Mouse (Mus musculus): Measurements from ENCODE around the gene Palb2. TPM values are rescaled to one million over a fixed set of nuclear protein-coding genes. Genes with fewer than 3 reads are reported as not detected.
"Not testable (repeated sequence)": the region's sequence is repeated elsewhere in the genome, so short reads cannot be mapped to it uniquely, and the experiment has no call there.

Gene Palb2
- polyA plus RNA-seq, 1 experiment from 2014 or later, result 20.5 TPM

GRCm38 (mm10) chr7:122138190-122138589, 5.4 kb upstream of the Palb2 start:
- 93% methylated on average over 5 of the region's 5 CpGs for WGBS
- peaks cover 87% of the 10 kb centered on the region for H3K36me3 ChIP-seq

GRCm38 (mm10) chr7:122137071-122137470, 4.3 kb upstream of the Palb2 start:
- Histone ChIP-seq H3K9ac (no peak overlapping the region), H3K27me3 (no peaks in the 10 kb centered on the region), H3K9me3 (replicated peaks) (no peaks in the 10 kb centered on the region), H3K36me3 (peaks cover 77% of the 10 kb centered on the region), H3K4me1 (peaks cover 10% of the 10 kb centered on the region), H3K27ac (no peak overlapping the region), H3K4me2 (no peak overlapping the region), H3K4me3 (replicated peaks) (no peak overlapping the region)
- no peak for ATAC-seq (replicated peaks; ENCODE audit: low FRiP score)

More at GRCm38 (mm10) chr7:122138190-122138589, 5.4 kb upstream of the Palb2 start:
- Histone ChIP-seq H3K4me1 (peaks cover 7% of the 10 kb centered on the region), H3K27ac (no peak overlapping the region), H3K27me3 (no peaks in the 10 kb centered on the region), H3K9me3 (replicated peaks) (no peaks in the 10 kb centered on the region), H3K4me3 (replicated peaks) (no peak overlapping the region), H3K4me2 (no peak overlapping the region), H3K9ac (no peak overlapping the region)
- no peak for ATAC-seq (replicated peaks; ENCODE audit: low FRiP score)

GRCm38 (mm10) chr7:122135070-122135469, 2.3 kb upstream of the Palb2 start:
- 75% methylated on average over 10 of the region's 10 CpGs for WGBS
- Histone ChIP-seq H3K9me3 (replicated peaks) (no peaks in the 10 kb centered on the region), H3K27me3 (no peaks in the 10 kb centered on the region), H3K4me3 (replicated peaks) (no peak overlapping the region), H3K9ac (no peak overlapping the region), H3K27ac (no peak overlapping the region), H3K4me2 (no peak overlapping the region), H3K36me3 (peaks cover 57% of the 10 kb centered on the region), H3K4me1 (peaks cover 18% of the 10 kb centered on the region)
- ATAC-seq (replicated peaks; ENCODE audit: low FRiP score), result no peak

GRCm38 (mm10) chr7:122133338-122133625, 497 bp upstream of the Palb2 start:
- peaks cover 52% of the 10 kb centered on the region for H3K36me3 ChIP-seq
- no peaks in the 10 kb centered on the region for H3K27me3 ChIP-seq
- peak overlapping the region; percentile 74 for H3K4me2 ChIP-seq
- H3K4me3 ChIP-seq (replicated peaks), result peak overlapping the region; percentile 88
- peak overlapping the region; percentile 73 for H3K27ac ChIP-seq
- 16% methylated on average over 8 of the region's 8 CpGs for WGBS
- H3K4me1 ChIP-seq, result peaks cover 18% of the 10 kb centered on the region
- peak overlapping the region; percentile 80 for H3K9ac ChIP-seq
- H3K9me3 ChIP-seq (replicated peaks), result no peaks in the 10 kb centered on the region
- no peak for ATAC-seq (replicated peaks; ENCODE audit: low FRiP score)

GRCm38 (mm10) chr7:122131834-122132233, 951 bp downstream of the Palb2 start:
- ATAC-seq (replicated peaks; ENCODE audit: low FRiP score), result no peak

GRCm38 (mm10) chr7:122126946-122127345, 5.8 kb downstream of the Palb2 start:
- H3K9ac ChIP-seq, result no peak overlapping the region
- no peaks in the 10 kb centered on the region for H3K27me3 ChIP-seq
- H3K4me3 ChIP-seq (replicated peaks), result no peak overlapping the region
- H3K4me1 ChIP-seq, result peaks cover 8% of the 10 kb centered on the region
- no peak overlapping the region for H3K4me2 ChIP-seq
- no peak overlapping the region for H3K27ac ChIP-seq
- no peak for ATAC-seq (replicated peaks; ENCODE audit: low FRiP score)
- H3K36me3 ChIP-seq, result peaks cover 71% of the 10 kb centered on the region
- no peaks in the 10 kb centered on the region for H3K9me3 ChIP-seq (replicated peaks)
- 94% methylated on average over 11 of the region's 11 CpGs for WGBS

More at GRCm38 (mm10) chr7:122131834-122132233, 951 bp downstream of the Palb2 start:
- peak overlapping the region; percentile 74 for H3K4me2 ChIP-seq
- no peak overlapping the region for H3K27ac ChIP-seq
- H3K9me3 ChIP-seq (replicated peaks), result no peaks in the 10 kb centered on the region
- peak overlapping the region; percentile 88 for H3K4me3 ChIP-seq (replicated peaks)
- H3K4me1 ChIP-seq, result peaks cover 18% of the 10 kb centered on the region
- no peaks in the 10 kb centered on the region for H3K27me3 ChIP-seq
- peak overlapping the region; percentile 80 for H3K9ac ChIP-seq
- H3K36me3 ChIP-seq, result peaks cover 53% of the 10 kb centered on the region

GRCm38 (mm10) chr7:122125636-122126035, 7.1 kb downstream of the Palb2 start:
- no peaks in the 10 kb centered on the region for H3K27me3 ChIP-seq
- no peak overlapping the region for H3K27ac ChIP-seq
- no peaks in the 10 kb centered on the region for H3K9me3 ChIP-seq (replicated peaks)
- 73% methylated on average over 8 of the region's 8 CpGs for WGBS
- no peaks in the 10 kb centered on the region for H3K4me1 ChIP-seq
- ATAC-seq (replicated peaks; ENCODE audit: low FRiP score), result no peak
- H3K9ac ChIP-seq, result no peak overlapping the region
- H3K36me3 ChIP-seq, result peaks cover 82% of the 10 kb centered on the region
- H3K4me3 ChIP-seq (replicated peaks), result no peak overlapping the region
- H3K4me2 ChIP-seq, result no peak overlapping the region

GRCm38 (mm10) chr7:122123518-122123917, 9.3 kb downstream of the Palb2 start:
- Histone ChIP-seq H3K9ac (no peak overlapping the region), H3K4me3 (replicated peaks) (no peak overlapping the region), H3K36me3 (peaks cover 87% of the 10 kb centered on the region), H3K9me3 (replicated peaks) (no peaks in the 10 kb centered on the region), H3K27ac (no peak overlapping the region), H3K27me3 (no peaks in the 10 kb centered on the region), H3K4me2 (no peak overlapping the region), H3K4me1 (no peaks in the 10 kb centered on the region)
- ATAC-seq (replicated peaks; ENCODE audit: low FRiP score), result no peak
- 90% methylated on average over 4 of the region's 4 CpGs for WGBS

GRCm38 (mm10) chr7:122108206-122108605, 24.6 kb downstream of the Palb2 start:
- WGBS, result 86% methylated on average over 6 of the region's 6 CpGs

GRCm38 (mm10) chr7:122101747-122102244, 31.0 kb downstream of the Palb2 start, which contains the start of gene Ndufab1:
Gene Ndufab1, minus strand, starts transcription at chr7:122101886.
- peak within 1 kb of the TSS; percentile 75 for H3K4me2 ChIP-seq
- WGBS, result under 1% methylated on average over 34 of the region's 43 CpGs
- H3K4me1 ChIP-seq, result peaks cover 23% of the 10 kb centered on the region
- H3K4me3 ChIP-seq (replicated peaks), result peak within 1 kb of the TSS; percentile 72
- ATAC-seq (replicated peaks; ENCODE audit: low FRiP score), result peak; percentile 99
- peak within 1 kb of the TSS; percentile 67 for H3K27ac ChIP-seq
- no peaks in the 10 kb centered on the region for H3K9me3 ChIP-seq (replicated peaks)
- peak within 1 kb of the TSS; percentile 86 for H3K9ac ChIP-seq
- H3K27me3 ChIP-seq, result no peaks in the 10 kb centered on the region
- H3K36me3 ChIP-seq, result peaks cover 24% of the 10 kb centered on the region

More at GRCm38 (mm10) chr7:122108206-122108605, 24.6 kb downstream of the Palb2 start:
- H3K36me3 ChIP-seq, result peaks cover 44% of the 10 kb centered on the region
- no peak for ATAC-seq (replicated peaks; ENCODE audit: low FRiP score)
- H3K9me3 ChIP-seq (replicated peaks), result no peaks in the 10 kb centered on the region
- H3K4me2 ChIP-seq, result no peak overlapping the region
- H3K4me1 ChIP-seq, result no peaks in the 10 kb centered on the region
- no peak overlapping the region for H3K9ac ChIP-seq
- no peak overlapping the region for H3K4me3 ChIP-seq (replicated peaks)
- H3K27ac ChIP-seq, result no peak overlapping the region
- no peaks in the 10 kb centered on the region for H3K27me3 ChIP-seq

- peak overlapping the region; percentile 72 for H3K4me3 ChIP-seq (replicated peaks)
- H3K27ac ChIP-seq, result peak overlapping the region; percentile 67
- H3K27me3 ChIP-seq; H3K9me3 ChIP-seq (replicated peaks): not testable (repeated sequence)
- peaks cover 23% of the 10 kb centered on the region for H3K4me1 ChIP-seq
- peak; percentile 82 for ATAC-seq (replicated peaks; ENCODE audit: low FRiP score)
- peak overlapping the region; percentile 75 for H3K4me2 ChIP-seq
- H3K9ac ChIP-seq, result peak overlapping the region; percentile 86
- peaks cover 30% of the 10 kb centered on the region for H3K36me3 ChIP-seq
- WGBS, result 6% methylated on average over 28 of the region's 28 CpGs
These were observed 31.6 kb downstream of the Palb2 start for GRCm38 (mm10) chr7:122101014-122101746.

- no peak for ATAC-seq (replicated peaks; ENCODE audit: low FRiP score)
- H3K4me1 ChIP-seq, result peaks cover 23% of the 10 kb centered on the region
- no peak overlapping the region for H3K27ac ChIP-seq
These were observed 33.6 kb downstream of the Palb2 start for GRCm38 (mm10) chr7:122099222-122099621.

More at GRCm38 (mm10) chr7:122099222-122099621, 33.6 kb downstream of the Palb2 start:
- no peaks in the 10 kb centered on the region for H3K27me3 ChIP-seq
- no peak overlapping the region for H3K4me2 ChIP-seq
- peaks cover 49% of the 10 kb centered on the region for H3K36me3 ChIP-seq
- WGBS, result 68% methylated on average over 4 of the region's 4 CpGs
- H3K4me3 ChIP-seq (replicated peaks), result 0 out of 2 replicates have a peak overlapping the region, but pooled peaks have one; percentile 5
- no peaks in the 10 kb centered on the region for H3K9me3 ChIP-seq (replicated peaks)
- no peak overlapping the region for H3K9ac ChIP-seq
